Mouse (Mus musculus) myocyte (in vitro differentiated cells): ENCODE measurements at regions not wholly inside any gene's neighbourhood (a gene's known extent, or its start where the extent isn't known, plus 50 kb on each side); places are given as distances from the start of the nearest gene placed in this dataset.

ENCODE experiments used
- CEBPB ChIP-seq: IDR thresholded peaks from 2 replicates; pipeline ENCODE4 v1.6.1; 2011; ENCODE audit warnings: mild to moderate bottlenecking, moderate library complexity; ENCODE audit not compliant: poor library complexity, insufficient read depth, severe bottlenecking
- E2F4 ChIP-seq: IDR thresholded peaks from one replicate; pipeline ENCODE4 v1.6.1; 2011; ENCODE audit warnings: mild to moderate bottlenecking, control low read depth, moderate library complexity; ENCODE audit not compliant: insufficient read depth
- MAX ChIP-seq: IDR thresholded peaks from one replicate; pipeline ENCODE4 v1.6.1; 2011; ENCODE audit warnings: low read depth, mild to moderate bottlenecking, control low read depth
- MYOD1 ChIP-seq, 3 experiments: IDR thresholded peaks; one replicate each; pipeline ENCODE4 v1.6.1; 2011; ENCODE audit warnings: control low read depth in 2 of 3, low read depth in 2 of 3, mild to moderate bottlenecking in 2 of 3, moderate library complexity in 1 of 3; ENCODE audit not compliant: insufficient read length in 2 of 3, control insufficient read depth in 1 of 3
- MYOG ChIP-seq, 3 experiments: IDR thresholded peaks; one replicate each; pipeline ENCODE4 v1.6.1; 2011; ENCODE audit warnings: control low read depth in 2 of 3, low read depth in 2 of 3, mild to moderate bottlenecking in 2 of 3; ENCODE audit not compliant: insufficient read length in 2 of 3, control insufficient read depth in 1 of 3, insufficient read depth in 1 of 3
- POLR2A ChIP-seq: IDR thresholded peaks from one replicate; pipeline ENCODE4 v1.6.1; 2011; ENCODE audit warnings: low read depth, mild to moderate bottlenecking, control low read depth, moderate library complexity; ENCODE audit not compliant: insufficient read length
- TCF12 ChIP-seq: IDR thresholded peaks from one replicate; pipeline ENCODE4 v1.6.1; 2011; ENCODE audit warnings: mild to moderate bottlenecking, control low read depth; ENCODE audit not compliant: poor library complexity, insufficient read depth, severe bottlenecking
- TCF3 ChIP-seq: IDR thresholded peaks from one replicate; pipeline ENCODE4 v1.6.1; 2011; ENCODE audit warnings: low read depth, control low read depth; ENCODE audit not compliant: insufficient read length
- USF1 ChIP-seq: IDR thresholded peaks from one replicate; pipeline ENCODE4 v1.6.1; 2011; ENCODE audit warnings: low read depth, mild to moderate bottlenecking, control low read depth, moderate library complexity

DNA sequence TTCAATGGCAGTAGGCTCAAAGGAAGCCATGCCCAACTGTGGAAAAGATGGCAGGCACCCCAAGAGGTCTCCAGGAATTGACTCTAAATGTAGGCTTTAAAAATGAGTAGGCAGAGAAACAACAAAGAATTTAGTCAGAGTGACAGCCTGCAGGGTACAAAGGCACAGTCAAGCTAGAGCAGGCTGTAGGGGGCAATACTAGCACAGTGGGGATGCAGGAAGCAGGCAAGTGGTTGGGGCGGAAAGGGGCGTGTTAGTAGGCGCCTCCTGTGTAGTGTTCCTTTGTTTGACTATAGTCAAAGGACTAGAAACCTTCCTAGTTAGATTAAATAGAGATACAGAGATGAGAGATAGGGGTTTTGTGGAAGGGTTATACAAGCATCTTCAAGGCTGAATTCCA lies 211.4 kb upstream of the Pum3 start:
- TF ChIP-seq CEBPB (no peak), MYOD1 (IDR thresholded peaks at IDR 0.05; ENCODE audit: control insufficient read depth in 1 of 3, insufficient read length in 2 of 3, low read depth in 2 of 3) (no peak), TCF12 (no peak), MAX (no peak), POLR2A (no peak), MYOG (IDR thresholded peaks at IDR 0.05; ENCODE audit: control insufficient read depth in 1 of 3, insufficient read depth in 1 of 3, insufficient read length in 2 of 3, low read depth in 2 of 3) (no peak), USF1 (no peak), E2F4 (no peak), TCF3 (no peak)
